Mouse (Mus musculus): ENCODE data around the gene Rhog.

The Rhog gene

GRCm38 (mm10) chr7:102222336-102222735 lies 33.5 kb downstream of the Rhog start:
- DNase-seq (ENCODE audit: low spot score in 2 of 2), result no peak

DNA sequence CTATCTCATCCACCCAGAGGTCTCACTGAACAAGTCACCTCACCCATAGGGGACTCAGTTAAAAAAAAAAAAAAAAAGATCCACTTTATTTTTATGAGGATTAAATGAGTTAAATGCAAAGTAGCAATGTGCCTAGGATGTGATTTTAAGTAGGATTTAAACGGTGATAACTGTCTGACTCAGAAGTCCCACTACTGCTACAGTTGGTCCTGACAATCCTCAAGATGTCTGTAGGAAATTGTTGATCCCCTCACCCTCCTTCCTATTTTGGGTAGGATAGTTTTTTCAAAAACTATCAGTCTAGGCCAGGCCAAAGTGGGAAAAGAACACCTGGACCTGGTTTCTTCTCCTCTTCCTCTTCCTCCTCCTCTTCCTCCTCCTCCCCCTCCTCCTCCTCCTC lies 34.0 kb downstream of the Rhog start:
- no peak for DNase-seq (ENCODE audit: low spot score in 2 of 2)

DNA sequence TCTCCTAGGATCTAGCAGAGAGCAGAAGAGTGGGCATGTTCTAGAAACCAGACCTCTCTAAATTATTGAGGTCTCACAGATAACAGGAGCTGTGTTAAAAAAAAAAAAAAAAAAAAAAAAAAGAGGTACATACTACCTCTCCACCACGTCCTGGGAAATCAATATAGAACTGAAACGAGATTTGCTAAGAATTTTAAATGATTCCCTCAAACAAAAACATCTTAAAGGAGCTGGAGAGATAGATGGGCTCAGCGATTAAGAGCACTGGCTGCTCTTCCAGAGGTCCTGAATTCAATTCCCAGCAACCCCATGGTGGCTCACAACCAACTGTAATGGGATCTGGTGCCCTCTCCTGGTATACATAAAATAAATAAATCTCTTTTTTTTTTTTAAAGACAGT lies 44.8 kb downstream of the Rhog start:
- no peak for DNase-seq (ENCODE audit: low spot score in 2 of 2)

DNA sequence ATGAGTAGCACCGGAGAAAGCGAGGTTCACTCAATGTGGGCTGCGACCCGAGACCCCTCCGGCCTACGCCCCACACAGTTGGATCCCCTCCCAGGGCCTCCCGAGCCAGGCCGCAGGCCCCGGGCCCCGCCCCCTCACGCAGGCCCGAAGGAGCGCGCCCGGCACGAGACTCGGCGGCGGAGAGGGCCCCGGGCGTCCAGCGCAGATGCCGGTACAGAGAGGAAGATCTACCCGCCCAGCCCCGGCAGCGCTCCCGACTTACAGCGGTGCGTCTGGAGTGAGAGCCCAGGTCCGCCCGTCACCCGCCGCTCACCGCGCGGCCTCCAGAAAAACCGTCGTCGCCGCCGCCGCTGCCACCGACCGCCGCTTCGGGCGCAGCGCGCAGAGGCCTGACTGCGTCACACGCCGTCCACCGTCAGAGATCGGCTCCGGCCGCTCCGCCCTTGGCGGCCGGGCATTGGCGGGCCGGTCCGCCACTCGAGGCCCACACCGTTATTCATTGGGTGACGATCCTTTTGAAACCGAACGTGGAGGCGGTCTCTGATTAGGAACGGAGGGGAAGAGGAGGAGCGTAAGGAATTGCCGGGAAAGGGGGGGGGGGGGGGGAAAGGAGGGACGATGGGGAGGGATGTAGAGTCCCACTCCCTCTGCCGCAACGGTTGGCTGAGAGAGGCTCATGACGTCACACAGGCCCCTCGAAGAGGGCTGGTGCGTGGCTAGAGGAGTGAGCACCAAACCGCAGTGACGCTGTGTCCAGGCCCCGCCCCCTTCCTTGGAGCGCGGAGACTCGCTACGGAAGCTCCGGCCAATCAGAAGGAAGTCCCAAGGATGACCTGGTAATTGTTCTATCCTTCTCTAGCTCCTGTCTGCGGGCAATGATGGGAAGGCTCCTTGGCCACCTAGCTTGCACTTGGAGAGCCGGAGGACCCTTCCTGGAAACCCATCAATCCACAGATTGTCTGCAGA lies 45.8 kb downstream of the Rhog start, which contains the start of the genes Nup98 and Pgap2:
TSS of gene Nup98 (minus strand) at position 421 of the 966 bp plus-strand sequence.
TSS of gene Pgap2 (plus strand) at position 453 of the 966 bp plus-strand sequence.
- DNase-seq (ENCODE audit: low spot score in 2 of 2), result peak; percentile 97 to 99

- no peak for DNase-seq (ENCODE audit: low spot score in 2 of 2)
Measured at GRCm38 (mm10) chr7:102208806-102209363, 47.0 kb downstream of the Rhog start.

GRCm38 (mm10) chr7:102205646-102206045 lies 50.2 kb downstream of the Rhog start:
- DNase-seq (ENCODE audit: low spot score in 2 of 2), result no peak

DNA sequence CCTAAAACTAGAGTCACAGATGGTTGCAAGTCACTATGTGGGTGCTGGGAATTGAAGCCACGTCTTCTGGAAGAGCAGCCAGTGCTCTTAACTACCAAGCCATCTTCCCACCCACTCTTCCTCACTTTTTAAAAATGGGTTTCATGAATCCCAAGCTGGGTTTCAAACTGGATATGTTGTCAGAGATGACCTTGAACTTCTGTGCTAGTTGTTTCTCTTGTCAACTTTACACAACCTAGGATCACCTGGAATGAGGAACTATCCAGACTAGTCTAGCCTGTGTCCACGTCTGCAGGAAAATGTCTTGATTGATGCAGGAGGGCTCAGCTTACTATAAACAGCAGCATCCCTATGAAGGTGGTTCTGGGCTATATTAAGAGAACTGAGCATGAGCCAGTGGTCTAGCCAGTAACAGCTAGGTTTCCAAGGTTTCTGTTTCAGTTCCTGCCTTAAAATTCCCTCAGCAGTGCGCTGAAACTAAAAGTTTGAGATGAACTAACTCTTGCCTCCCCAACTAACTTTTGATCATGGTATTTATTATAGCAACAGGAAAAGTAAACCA lies 51.5 kb downstream of the Rhog start:
- no peak for DNase-seq (ENCODE audit: low spot score in 2 of 2)

DNA sequence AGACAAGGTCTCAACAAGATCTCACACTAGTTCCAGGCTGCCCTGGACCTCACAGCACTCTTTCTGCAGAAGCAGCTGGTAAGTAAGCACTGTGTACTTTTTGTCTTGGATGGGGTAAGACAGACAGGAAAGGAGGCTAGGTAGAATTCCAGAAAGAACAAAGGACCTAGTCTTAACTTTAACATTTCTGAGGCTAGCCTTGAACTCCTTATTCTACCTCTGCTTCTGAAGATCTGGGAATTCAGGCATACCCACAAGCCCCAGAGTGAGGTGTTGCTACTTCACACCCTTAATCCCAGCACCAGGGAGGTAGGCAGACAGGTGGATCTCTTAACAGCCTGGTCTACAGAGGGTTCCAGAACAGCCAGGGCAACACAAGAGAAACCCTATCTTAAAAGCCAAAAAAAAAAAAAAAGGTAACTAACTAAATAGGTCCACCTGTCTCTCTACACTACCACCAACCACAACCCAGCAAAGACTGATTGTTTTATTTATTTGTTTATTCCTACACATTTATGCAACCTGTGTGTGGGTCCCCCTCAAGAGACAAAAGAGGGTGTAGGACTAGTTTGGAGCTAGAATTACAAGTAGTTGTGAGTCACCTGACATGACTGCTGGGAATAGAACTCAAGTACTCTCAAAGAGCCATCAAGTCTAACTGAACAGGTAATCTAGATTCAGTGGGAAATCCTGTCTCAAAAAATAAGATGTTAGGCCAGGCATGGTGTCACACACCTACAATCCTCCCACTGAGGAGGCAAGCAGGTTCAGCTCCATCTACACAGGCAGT lies 54.7 kb downstream of the Rhog start:
- DNase-seq (ENCODE audit: low spot score in 2 of 2), result no peak

DNA sequence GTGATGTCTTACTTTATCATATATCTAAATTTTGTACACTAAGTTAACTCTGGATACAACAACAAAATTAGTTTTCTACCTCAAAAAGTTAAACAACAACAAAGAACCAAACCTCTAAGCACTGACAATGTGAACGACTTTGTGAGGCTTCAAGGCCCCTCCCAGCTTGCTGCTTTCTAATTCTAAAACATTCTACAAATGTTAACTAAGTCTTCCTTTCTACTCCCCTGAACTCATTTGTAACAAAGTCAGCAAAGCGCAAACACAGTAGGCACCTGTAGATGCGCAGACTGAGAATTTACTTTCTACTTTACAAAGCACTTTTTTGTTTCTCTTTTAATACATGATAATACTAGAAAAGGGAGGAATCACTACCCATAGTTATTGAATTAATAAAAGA lies 55.3 kb downstream of the Rhog start:
- DNase-seq (ENCODE audit: low spot score in 2 of 2), result no peak

GRCm38 (mm10) chr7:102192356-102192755 lies 63.5 kb downstream of the Rhog start:
- no peak for DNase-seq (ENCODE audit: low spot score in 2 of 2)

Data from urinary bladder, postnatal 36 days (tissue).